Mouse (Mus musculus) layer of hippocampus, postnatal 14 days (tissue): ENCODE measurements around the gene Prss44. TPM values are rescaled to one million over a fixed set of nuclear protein-coding genes. Genes with fewer than 3 reads are reported as not detected.
"Not testable (repeated sequence)": the region's sequence is repeated elsewhere in the genome, so short reads cannot be mapped to it uniquely, and the experiment has no call there.

Source experiments
- DNase-seq, 2 experiments: peaks; one replicate each; pipeline ENCODE4 v3.0.0; 2021 to 2022; ENCODE audit warnings: low spot score in 2 of 2, mixed read lengths in 1 of 2
- long read RNA-seq, 2 experiments: library from polyadenylated mRNA; stranded (forward); transcript quantifications; one replicate each; pipeline ENCODE4 v2.0.0; 2021
- total RNA-seq, 2 experiments: library from RNA; stranded (reverse); gene quantifications; 2 replicates each; pipeline ENCODE4 v1.2.3; 2021

Prss44 gene
- not detected for total RNA-seq
- long read RNA-seq, experiment 1: 0 reads
- long read RNA-seq, experiment 2: 0 reads

DNA sequence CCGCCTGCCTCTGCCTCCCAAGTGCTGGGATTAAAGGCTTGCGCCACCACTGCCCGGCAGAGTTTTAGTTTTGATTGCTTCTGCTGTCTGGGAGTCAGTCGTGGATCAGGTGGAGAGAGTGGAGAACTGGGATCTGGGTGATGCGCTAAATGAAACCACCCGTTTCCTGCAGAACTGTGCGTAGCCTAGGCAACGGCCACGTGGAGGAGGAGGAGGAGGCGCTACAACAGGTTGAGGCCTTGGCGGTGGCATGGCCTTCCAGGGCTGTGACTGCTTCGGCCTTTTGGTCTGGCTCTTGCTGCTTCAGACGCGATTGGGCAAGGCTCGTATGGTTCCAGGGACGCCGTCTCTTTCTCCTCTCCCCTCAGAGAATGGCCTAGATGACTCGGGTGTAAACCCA lies at the start of gene Prss44:
Prss44 (plus strand) TSS at position 206 of the 400 bp plus-strand sequence.
- DNase-seq: no peak

DNA sequence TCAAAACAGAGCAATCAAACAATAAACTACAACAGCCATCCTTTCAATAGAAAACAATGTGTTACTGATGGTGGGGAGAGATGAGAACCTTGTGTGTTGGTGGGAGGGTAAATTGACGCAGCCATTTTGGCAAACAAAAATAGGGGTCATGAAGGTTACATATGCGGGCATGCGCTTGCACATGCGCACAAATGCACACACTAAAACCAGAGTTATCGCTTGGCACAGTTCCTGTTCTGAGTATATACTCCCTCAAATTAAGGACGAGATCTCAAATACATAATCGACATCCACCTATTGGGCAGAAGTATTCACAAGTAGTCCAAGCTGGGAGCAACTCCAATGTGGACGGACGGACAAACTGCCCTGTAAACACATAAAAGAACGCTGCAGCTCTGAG lies 41.5 kb upstream of the Prss44 start:
- no peak for DNase-seq

DNA sequence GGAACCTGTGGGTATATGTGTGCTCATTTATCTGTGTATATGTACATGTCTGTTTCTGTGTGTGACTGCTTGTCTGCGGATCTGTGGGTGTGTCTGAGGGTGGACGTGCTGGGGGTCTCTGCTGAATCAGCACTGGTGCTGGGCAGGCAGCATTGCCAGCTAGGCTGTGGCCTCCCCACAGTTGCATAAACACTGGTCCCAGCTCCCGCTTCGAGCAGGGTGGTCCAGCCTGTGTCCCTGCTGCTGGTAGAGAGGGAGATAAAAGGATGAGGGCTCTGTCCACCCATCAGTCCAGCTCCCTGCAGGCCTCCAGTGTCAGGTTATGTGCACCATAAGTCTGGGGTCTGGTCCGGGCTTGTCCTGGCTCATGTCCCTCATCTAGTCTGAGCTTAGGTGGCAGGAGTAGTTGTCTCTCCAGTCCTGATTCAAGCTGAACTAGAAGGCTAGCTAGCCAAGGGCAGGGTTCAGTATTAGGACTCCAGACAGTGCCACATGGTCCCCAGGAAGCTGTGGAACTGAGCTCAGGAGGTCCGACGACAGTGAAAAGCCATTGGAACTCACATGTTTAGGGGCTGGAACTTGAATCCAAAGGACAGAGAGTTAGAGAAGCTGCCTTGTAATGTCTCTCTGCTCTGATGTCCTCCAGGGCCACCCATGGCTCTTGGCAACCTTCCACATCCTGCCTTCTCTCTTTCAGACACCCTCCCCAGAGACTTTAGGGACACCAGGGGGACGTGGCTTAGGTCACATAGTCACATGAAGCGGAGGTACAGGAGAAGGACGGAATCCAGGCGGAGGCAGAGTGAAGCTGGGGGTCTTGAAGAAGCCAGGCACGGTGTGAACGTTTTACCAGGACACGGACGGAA lies 39.2 kb upstream of the Prss44 start:
- no peak for DNase-seq

DNA sequence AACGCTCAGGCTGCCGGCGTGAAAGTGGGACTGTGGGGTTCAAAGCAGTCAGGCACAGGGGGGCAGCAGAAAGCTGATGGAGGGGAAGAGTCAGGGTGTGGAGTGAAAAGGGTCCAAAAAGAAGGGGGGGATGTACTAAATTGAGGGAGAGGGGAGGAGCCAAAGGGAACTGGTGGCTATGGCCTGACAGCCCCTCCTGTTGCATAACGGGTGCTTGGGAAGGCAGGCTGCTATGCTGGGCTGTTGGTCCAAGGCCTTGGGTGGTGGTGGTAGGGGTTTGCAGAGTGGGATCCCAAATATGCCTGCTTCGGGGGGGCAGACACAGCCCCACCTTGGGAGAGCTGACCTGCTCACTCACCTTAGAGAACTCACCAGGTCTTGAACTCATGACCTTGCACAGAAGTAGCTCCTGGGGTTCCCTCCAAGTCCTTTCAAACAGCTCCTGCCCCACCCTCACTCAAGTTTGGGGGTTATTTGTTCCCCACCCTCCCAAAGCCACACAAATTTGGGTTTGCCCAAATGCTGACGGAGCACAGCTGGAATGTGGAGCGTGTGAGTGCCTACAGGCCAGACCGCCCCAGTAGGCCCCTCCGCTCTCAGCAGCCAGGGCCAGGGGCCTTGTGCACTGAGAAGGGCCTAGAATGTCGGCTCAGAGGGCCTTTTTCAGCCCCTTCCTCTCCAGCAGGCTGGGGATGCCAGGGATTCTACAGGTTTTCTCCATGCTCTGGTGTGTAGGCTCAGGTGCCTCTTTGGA lies 38.3 kb upstream of the Prss44 start:
- DNase-seq: no peak

DNA sequence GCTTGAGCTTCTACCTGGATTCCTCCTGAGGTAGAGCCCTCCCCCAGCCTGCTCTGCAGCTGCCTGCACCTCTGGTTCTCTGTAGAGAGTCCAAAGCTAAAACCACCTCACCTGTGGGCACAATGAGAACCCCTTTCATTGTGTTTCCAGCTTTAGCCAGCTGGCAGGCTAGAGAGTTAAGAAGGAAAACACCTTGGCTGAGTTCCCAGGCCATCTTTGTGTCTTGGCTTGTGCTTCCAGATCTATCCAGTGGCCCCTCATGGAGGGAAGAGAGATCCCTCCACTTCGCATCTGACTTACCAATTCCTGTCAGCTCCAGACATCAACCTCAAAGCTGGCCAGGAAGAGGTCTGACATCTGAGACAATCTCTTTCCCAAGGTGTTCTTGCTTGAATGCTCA lies 35.7 kb upstream of the Prss44 start:
- DNase-seq: no peak

DNA sequence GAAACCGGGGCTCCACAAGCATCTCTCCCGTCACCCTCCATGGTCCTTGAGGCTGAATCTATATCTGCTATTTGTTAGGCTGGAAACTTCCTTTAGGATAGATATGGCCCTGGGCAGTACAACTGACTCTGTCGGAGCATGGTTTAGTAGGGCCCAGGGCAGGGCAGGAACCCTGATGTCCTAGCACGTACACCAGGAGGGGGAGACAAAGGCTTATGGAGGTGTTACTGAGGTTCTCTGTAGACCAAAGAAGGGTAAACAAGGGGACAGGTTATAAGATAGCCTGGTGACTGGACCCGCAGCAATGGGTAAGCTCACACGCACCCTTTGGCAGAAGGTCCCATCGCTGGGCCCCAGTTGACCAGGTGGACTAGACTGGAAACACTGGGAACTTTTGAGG lies 35.2 kb upstream of the Prss44 start:
- DNase-seq: no peak

DNA sequence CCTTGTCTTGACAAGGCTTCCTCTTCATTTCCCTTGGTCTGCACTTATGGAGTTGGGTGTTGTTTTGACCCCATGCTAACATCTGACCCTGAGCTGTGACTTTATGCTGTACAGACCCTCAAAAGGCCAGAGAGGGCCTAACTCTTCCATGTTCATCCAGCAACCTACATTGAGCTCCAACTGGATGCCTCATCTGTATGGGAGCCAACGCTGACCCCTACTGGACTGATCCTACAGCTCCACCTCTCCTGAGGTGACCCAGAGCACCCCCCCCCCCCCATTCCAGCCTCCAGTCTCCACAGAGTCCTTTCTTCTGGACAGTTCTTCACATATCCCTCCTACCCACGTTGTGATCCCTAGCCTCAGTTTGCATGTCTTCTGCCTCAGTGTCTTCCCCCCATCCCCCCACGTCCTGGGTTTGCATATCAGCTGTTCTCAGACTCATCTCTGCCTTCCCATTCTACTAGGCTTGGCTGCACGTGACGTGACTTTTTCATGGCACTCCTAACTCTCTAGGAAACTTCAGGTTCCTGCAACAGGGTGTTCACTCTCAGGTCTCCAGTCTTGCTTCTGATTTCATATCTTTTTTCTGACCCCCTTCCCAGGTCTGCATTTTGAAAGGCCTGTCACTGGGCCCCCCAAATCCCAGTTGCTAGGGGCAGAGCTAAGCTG lies 34.4 kb upstream of the Prss44 start:
- no peak for DNase-seq

DNA sequence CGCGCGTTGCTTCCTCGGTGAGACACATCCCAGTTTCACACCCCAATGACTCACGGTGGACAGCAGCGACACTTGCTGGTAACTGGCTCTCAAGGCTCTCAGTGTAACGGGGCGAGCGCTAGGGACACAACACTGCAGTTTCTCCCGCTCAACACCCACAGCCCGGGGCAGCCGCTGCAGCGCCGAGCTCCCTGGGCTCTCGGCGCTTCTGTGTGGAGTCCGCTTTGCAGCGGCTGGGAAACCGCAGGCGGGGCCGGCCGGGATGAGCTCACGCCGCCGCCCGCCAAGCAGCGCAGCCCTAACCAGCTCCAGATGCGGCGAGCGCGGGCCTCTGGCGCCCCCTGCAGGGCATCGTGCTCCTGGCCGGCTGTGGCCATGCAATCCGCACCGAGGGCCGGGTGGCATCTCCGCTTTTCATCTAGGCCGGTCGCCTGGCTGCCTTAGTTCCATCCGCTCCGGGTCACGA lies 32.5 kb upstream of the Prss44 start:
- peak; percentile 94 to 96 for DNase-seq

DNA sequence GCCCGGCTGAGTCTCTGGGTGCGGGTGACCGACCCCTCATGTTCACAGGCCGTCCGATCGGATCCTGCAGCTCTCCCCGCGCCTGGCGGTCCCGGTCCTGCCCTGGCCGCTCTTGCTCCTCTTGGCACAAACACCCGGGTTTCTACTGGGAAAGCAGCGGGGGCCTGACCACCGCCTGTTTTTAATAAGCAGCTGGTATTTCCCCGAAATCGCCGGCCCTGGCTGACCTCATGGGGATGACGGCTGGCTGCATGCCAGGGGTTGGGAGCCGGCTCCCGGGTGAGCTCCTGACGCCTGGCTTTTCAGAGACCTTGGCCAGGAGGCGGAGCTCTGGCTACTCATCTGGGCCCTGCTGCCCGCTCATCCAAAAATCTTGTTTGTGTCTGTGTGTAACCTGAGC lies 32.1 kb upstream of the Prss44 start:
- DNase-seq: peak; percentile 80 to 85

DNA sequence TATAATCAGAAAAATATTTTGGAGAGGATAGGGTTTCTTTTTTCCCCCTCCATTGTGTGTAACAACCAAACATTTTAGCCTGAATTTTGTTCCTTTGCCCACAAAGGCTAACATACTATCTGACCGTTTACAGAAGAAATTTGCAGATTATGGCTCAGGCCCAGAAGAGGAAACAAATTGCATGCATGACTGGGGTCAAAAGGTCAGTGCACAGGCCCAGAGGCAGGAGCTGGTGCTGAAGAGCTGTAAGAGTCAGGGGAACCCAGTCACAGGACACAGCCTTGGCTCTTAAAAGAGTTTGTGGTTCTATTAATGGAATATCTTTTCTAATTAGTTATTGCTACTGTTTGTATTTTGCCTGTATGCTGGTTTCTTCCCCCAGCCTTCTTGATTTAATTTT lies 30.2 kb upstream of the Prss44 start:
- no peak for DNase-seq

DNA sequence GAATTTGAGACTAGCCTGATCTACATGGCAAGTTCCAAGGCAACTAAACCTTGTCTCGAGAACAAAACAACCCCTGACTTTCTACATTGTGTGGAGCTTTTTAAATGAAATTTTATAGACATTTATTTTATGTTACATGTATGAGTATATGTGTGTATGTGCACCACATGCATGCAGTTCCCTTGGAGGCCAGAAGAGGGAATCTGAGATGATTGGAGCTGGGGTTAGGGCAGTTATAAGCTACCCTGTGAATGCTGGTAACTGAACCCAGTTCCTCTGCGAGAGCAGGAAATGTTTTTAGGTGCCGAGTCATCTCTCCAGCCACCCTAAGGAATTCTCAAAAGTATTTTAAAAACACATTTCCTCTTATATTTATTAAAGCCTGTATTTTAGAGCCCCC lies 25.6 kb upstream of the Prss44 start:
- no peak for DNase-seq

DNA sequence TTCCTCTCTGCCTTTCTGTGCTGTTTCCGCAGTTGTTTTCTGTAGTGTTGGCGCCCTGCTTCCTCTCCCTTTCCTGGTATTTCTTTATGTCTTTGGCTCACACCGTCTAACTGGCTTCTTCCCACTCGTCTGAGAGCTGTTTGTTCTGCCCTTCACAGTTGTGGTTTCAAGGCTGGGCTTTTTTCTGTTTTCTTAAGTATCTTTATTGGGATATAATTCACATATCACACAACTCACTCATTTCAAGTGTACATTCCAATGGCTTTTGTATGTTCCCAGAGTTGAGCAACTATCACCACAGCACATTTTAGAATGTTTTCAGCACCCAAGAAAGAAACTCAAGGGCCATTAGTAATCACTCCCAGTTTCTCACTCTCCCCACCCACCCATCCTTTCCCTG lies 23.3 kb upstream of the Prss44 start:
- DNase-seq: no peak

DNA sequence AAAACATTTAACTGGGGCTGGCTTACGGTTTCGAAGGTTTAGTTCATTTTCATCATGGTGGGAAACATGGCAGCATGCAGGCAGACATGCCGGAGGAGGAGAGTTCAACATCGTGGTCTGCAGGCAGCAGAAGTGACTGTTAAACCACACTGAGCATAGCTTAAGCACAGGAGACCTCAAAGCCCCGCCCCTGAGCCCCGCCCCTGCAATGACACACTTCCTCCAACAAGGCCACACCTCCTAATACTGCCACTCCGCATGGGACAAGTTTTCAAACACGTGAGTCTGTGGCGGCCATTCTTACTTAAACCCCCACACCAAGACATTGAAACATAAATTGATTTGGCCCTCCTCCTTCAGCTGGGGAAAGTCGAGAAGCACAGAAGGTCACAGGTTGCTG lies 16.8 kb upstream of the Prss44 start:
- DNase-seq: no peak

DNA sequence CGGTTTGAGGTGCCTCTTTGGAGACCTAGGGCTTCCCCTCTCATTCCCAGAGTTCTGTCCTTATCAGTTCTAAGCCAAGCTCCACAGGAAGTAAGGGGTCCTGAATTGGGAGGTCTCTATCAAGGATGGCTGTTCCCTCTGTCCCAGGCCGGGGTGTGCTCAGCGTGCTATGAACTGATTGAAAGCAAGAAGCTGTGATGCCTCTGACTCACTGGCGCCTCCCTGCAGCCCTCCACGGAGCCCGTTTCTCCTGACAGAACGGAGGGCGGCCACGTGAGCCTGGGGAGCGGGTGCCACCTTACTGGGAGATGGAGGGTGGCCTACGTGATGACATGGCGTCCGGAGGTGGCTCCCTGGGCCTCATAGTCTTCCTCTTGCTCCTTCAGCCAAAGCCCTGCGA lies 15.9 kb upstream of the Prss44 start, which contains the start of gene Prss42:
Prss42 (plus strand) TSS at position 301 of the 400 bp plus-strand sequence.
- no peak for DNase-seq

DNA sequence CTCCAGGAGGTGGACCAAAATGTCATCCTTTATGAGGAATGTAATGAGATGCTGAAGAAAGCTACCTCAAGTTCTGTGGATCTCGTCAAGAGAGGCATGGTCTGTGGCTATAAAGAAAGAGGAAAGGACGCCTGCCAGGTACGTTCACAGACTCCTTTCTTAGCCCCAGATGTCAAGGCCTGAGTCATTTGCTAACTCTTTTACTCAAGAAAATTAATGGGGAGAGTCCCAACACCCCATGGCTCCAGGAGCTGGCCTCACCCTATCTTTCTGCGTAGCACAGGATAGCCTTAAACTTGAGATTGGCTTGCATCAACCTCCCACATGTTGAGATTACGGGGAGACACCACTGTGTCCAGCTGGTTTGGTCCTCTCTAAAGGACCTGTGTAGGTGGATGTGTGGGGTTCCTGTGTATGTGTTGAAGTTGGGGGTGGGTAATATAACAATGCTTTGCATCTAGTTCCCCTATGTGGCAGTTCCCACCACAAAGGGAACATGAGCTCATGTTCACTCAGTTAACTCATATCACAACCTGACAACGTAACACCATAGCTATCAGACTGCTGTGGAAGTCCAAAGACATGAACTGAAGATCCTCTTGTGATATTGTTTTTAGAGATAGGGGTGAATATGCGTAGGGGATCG lies 12.8 kb upstream of the Prss44 start:
- DNase-seq: no peak

DNA sequence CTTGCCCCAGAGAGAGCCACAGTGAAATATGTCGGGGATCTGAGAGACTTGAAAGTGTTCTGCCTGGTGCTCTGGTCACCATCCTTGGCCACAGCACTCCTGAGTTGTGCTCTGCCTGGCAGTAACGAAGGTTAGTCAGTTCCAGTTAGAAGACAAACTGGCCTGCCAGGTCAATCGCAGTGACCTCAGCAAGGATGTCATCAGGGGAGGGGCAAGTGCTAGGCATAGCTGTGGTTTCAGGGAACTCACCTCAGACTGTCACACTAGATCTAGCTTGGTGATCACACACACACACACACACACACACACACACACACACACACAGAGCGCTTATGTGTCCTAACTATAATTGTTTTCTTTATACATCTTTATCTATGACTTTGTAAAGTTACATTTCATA lies 10.5 kb upstream of the Prss44 start:
- no peak for DNase-seq

DNA sequence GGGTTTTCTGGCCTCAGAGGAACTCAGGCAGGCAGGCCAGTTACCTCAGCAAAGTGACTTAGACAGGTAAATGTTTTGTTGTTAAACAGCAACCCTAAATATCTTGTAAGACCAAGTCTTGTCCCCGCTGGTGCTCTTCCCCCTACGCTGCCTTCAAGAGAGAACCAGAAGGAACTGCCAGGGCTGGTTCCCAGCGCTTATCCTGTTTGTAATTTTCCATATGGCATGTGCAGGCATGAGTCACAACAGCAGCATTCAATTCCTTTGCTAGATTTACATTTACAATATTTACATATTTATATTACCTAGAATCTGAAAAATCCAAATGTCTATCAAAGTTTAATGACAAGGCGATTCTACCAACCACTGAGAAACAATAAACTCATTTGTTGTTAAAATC lies 3.7 kb upstream of the Prss44 start:
- no peak for DNase-seq

DNA sequence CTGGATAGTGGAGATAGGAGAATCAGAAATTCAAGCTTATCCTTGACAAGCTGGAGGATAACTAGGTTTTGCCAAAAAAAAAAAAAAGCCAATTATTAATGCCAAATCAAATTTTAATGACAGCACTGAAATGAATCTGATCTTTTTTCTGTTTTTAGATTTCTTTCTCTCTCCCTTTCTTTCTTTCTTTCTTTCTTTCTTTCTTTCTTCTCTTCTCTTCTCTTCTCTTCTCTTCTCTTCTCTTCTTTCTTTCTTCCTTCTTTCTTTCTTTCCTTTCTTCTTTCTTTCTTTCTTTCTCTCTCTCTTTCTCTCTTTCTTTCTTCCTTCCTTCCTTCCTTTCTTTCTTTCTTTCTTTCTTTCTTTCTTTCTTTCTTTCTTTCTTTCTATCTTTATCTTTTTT lies 6.8 kb downstream of the Prss44 start:
- not testable (repeated sequence) for DNase-seq

DNA sequence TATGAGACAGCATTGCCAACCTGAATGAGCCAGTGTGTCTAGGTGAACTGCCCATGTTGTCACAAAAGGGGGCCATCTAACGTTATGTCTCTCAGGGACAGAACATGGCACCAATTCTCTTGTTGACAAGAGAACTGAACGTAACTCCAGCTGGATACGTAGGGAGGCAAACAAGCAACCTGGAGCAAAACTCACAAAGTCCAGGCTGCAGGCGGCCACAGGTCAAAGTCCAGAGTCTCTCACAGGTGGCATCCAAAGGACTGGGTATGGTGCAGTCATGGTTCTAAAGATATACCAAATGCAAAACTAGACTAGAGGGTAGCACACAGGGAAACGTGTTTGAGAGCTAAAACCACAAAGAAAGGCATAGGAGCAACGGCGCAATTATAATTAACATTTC lies 7.6 kb downstream of the Prss44 start:
- DNase-seq: no peak

DNA sequence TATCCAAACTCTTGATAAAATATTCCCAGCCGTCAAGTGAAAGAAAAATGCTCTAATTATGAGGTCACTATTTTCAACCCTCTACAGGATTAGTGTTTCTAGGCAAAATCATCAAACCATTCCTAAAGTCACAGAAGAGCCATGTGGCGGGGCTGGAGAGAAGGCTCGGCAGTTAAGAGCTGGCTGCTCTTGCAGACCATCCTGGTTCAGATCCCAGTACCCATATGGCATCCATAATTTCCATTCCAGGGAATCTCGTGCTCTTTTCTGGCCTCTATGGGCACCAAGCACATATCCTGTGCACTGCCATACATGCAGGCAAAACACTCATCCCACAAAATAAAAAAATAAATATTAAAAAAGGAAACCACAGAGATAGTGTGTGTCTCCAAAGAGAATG lies 11.6 kb downstream of the Prss44 start:
- DNase-seq: peak in 1 of 2 experiments; percentile 15

DNA sequence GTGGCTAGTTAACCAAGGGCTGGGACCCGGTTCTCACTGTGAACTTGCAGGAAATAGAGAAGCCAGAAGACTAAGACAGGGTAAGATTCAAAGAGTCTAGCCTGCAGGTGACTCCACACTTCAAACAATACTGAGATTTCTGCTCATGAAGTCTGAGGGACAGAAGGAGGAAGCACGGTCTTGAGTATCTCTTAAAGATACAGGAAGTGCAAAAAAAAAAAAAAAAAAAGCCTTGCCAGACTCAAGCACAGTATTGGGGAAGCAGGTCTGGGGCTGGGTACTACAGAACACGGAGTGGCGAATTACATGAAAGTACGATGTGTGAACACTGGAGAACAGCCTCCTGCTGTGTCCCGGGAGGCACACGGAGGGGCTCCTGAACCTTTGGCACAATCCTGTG lies 12.0 kb downstream of the Prss44 start:
- DNase-seq: no peak
